Mouse (Mus musculus): Measurements from ENCODE around the gene Glt8d1. TPM values are rescaled to one million over a fixed set of nuclear protein-coding genes. Genes with fewer than 3 reads are reported as not detected.

Gene Glt8d1
- total and polyA plus RNA-seq, 2 experiments from 2014 or later, result 39.8 to 54.8 TPM

DNA sequence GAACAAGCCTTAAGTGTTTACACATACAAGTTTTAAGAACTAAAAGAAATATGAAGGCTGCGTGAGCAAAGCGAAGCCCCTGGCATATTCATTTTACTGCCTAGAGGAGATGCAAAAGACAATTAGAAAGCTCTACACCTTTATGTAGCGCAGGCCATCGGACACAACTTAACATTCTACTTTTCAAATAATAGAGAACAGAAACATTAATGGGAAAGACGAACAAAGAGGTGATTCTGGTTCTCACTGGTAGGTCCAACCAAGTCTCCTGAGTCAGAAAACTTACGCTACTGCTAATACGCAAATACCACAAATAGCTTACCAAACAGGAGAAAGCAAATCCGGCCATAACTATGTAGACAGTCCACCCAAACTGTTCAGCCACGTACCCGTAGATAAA, 844 bp upstream of the Glt8d1 start:
- Histone ChIP-seq H3K4me2 (ENCODE audit: low read depth) (peak overlapping the region; percentile 75), H3K27me3 (ENCODE audit: insufficient read depth, low read length) (no peaks in the 10 kb centered on the region), H3K9ac (peak overlapping the region; percentile 84), H3K36me3 (ENCODE audit: insufficient read depth) (peaks cover 3% of the 10 kb centered on the region), H3K4me3 (ENCODE audit: low read depth, low read length) (peak overlapping the region; percentile 65), H3K4me1 (ENCODE audit: insufficient read depth) (peaks cover 10% of the 10 kb centered on the region), H3K27ac (ENCODE audit: low read depth, low read length) (no peak overlapping the region), H3K9me3 (ENCODE audit: low read length) (no peaks in the 10 kb centered on the region)
- TF ChIP-seq CTCF (IDR thresholded peaks at IDR 0.05; ENCODE audit: low read depth), result no peak
- ATAC-seq, result no peak
- DNase-seq, result no peak
- WGBS, result 60% methylated on average over 10 of the region's 10 CpGs

DNA sequence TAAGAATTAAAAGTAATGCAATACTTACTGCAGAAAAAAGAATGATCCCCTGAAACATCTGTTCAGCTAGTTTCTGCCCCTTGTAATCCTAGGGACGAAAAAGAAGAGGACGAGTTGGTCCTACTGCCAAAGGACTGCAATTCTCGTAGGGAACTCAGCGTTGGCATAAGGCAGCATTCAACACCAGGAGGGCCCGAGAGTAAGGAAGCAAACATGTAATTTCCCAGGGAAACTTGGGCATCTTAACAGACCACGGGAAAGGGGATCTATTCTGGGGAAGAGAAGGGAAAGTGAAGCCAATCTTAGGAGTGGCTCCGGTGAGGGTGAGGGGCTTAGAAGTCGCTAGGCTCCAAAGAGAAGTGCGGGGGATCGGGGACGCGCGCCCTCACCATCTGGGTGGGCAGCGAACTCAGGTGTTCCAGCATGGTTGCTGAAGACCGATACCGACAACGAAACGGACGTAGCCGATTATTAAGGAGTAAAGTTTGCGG, 339 bp upstream of the Glt8d1 start:
- Histone ChIP-seq H3K4me3 (ENCODE audit: low read depth, low read length) (peak overlapping the region; percentile 65), H3K4me2 (ENCODE audit: low read depth) (peak overlapping the region; percentile 75), H3K36me3 (ENCODE audit: insufficient read depth) (peaks cover 3% of the 10 kb centered on the region), H3K9me3 (ENCODE audit: low read length) (no peaks in the 10 kb centered on the region), H3K9ac (peak overlapping the region; percentile 84), H3K27me3 (ENCODE audit: insufficient read depth, low read length) (no peaks in the 10 kb centered on the region), H3K27ac (ENCODE audit: low read depth, low read length) (peak overlapping the region; percentile 92), H3K4me1 (ENCODE audit: insufficient read depth) (peaks cover 10% of the 10 kb centered on the region)
- DNase-seq (no peak), ATAC-seq (peak; percentile 12)
- WGBS, result under 1% methylated on average over 21 of the region's 21 CpGs
- peak; percentile 22; the same call in 1 of the 2 replicates for TF ChIP-seq CTCF (IDR thresholded peaks at IDR 0.05; ENCODE audit: low read depth)

DNA sequence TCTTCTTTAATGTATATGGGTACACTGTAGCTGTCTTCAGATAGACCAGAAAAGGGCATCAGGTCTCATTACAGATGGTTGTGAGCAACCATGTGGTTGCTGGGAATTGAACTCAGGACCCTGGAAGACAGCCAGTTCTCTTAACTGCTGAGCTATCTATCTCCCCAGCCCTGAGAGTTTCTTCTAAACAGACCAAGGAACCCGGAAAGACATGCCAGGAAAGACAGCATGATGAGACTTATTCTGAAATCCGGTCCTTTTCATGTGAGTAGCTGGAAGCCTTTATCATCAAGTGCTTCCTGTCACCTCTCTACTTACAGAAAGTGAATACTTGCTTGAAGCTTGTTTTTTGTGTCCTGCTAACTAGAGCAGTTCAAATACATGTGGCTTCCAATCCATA, 3.3 kb downstream of the Glt8d1 start:
- DNase-seq (no peak), ATAC-seq (no peak)
- WGBS, result 93% methylated on average over 2 of the region's 2 CpGs
- Histone ChIP-seq H3K27me3 (ENCODE audit: insufficient read depth, low read length) (no peaks in the 10 kb centered on the region), H3K4me1 (ENCODE audit: insufficient read depth) (peaks cover 10% of the 10 kb centered on the region), H3K9me3 (ENCODE audit: low read length) (no peaks in the 10 kb centered on the region), H3K36me3 (ENCODE audit: insufficient read depth) (peaks cover 26% of the 10 kb centered on the region), H3K4me3 (ENCODE audit: low read depth, low read length) (no peak overlapping the region), H3K27ac (ENCODE audit: low read depth, low read length) (no peak overlapping the region), H3K9ac (no peak overlapping the region), H3K4me2 (ENCODE audit: low read depth) (no peak overlapping the region)
- TF ChIP-seq CTCF (IDR thresholded peaks at IDR 0.05; ENCODE audit: low read depth), result no peak

DNA sequence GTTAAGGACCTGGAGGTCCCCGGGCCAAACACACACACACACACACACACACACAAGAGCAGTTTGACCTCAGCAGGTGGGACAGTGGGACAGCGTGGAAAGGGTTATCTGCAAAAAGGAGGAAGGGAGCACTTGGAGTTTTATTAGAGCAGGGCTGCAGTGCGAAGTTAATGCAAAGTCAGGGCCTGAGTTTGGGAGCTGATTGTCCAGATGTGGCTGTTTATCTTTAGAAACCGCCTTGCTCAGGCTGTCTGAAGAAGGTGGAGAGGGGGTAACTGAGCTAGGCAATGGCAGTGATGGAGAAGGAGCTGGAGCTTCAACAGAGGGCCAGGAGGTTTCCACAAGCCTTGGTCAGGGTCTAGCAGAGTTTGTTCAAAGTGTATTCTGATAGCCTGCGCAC, 5.6 kb downstream of the Glt8d1 start:
- 85% methylated on average over 5 of the region's 5 CpGs for WGBS
- Histone ChIP-seq H3K4me2 (ENCODE audit: low read depth) (no peak overlapping the region), H3K36me3 (ENCODE audit: insufficient read depth) (peaks cover 48% of the 10 kb centered on the region), H3K9ac (no peak overlapping the region), H3K9me3 (ENCODE audit: low read length) (no peaks in the 10 kb centered on the region), H3K27me3 (ENCODE audit: insufficient read depth, low read length) (no peaks in the 10 kb centered on the region), H3K27ac (ENCODE audit: low read depth, low read length) (no peak overlapping the region), H3K4me3 (ENCODE audit: low read depth, low read length) (no peak overlapping the region), H3K4me1 (ENCODE audit: insufficient read depth) (peaks cover 7% of the 10 kb centered on the region)
- DNase-seq, result no peak
- no peak for ATAC-seq
- TF ChIP-seq CTCF (IDR thresholded peaks at IDR 0.05; ENCODE audit: low read depth), result no peak

DNA sequence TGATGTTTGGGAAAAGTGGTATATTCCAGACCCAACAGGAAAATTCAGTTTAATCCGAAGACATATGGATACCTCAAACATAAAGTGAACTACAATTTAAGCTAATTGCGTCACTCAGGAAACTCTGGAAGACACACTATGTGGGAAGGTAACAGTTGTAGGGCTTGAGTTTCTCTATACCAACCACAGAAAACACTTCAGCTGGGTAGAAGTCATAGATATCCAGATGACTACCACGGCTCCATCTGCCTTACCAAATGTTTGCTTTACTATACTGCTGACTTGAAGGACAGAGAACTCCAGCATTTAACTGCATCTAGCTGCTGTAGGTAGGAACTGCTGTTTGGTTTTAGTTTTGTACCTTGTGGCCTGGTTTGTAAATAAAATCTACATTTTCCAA, 10.4 kb downstream of the Glt8d1 start:
- H3K27me3 ChIP-seq (ENCODE audit: insufficient read depth, low read length), result no peaks in the 10 kb centered on the region
- TF ChIP-seq CTCF (IDR thresholded peaks at IDR 0.05; ENCODE audit: low read depth), result no peak
- H3K4me1 ChIP-seq (ENCODE audit: insufficient read depth), result no peaks in the 10 kb centered on the region
- H3K9ac ChIP-seq, result no peak overlapping the region
- H3K36me3 ChIP-seq (ENCODE audit: insufficient read depth), result peaks cover 91% of the 10 kb centered on the region
- H3K4me3 ChIP-seq (ENCODE audit: low read depth, low read length), result no peak overlapping the region
- no peak for ATAC-seq
- WGBS, result 90% methylated on average over 3 of the region's 3 CpGs
- no peak overlapping the region for H3K4me2 ChIP-seq (ENCODE audit: low read depth)
- no peak for DNase-seq
- H3K27ac ChIP-seq (ENCODE audit: low read depth, low read length), result no peak overlapping the region
- H3K9me3 ChIP-seq (ENCODE audit: low read length), result no peaks in the 10 kb centered on the region

DNA sequence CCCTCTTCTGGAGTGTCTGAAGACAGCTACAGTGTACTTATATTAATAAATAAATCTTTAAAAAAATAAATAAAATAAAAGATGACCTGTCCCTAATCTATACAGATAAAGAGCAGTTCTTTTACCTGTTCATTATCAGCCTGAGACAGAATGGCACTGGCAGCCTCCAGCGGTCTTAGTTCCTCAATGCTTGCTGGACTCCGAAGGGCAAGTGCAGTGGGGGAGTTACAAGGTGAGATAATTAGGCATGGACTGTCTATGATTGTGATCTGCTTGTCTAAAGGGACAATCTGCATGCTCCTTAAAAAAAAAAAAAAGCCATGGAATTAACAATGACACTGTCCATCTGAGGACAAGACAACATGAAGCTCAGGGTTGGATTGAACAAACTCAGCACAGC, 12.7 kb downstream of the Glt8d1 start:
- Histone ChIP-seq H3K4me3 (ENCODE audit: low read depth, low read length) (no peak overlapping the region), H3K36me3 (ENCODE audit: insufficient read depth) (peaks cover 79% of the 10 kb centered on the region), H3K4me2 (ENCODE audit: low read depth) (no peak overlapping the region), H3K27ac (ENCODE audit: low read depth, low read length) (no peak overlapping the region), H3K9ac (no peak overlapping the region), H3K4me1 (ENCODE audit: insufficient read depth) (0 out of 2 replicates have a peak, but pooled peaks cover 5% of the 10 kb centered on the region), H3K9me3 (ENCODE audit: low read length) (no peaks in the 10 kb centered on the region), H3K27me3 (ENCODE audit: insufficient read depth, low read length) (no peaks in the 10 kb centered on the region)
- ATAC-seq (no peak), DNase-seq (no peak)
- 97% methylated on average over 2 of the region's 2 CpGs for WGBS
- TF ChIP-seq CTCF (IDR thresholded peaks at IDR 0.05; ENCODE audit: low read depth), result no peak

DNA sequence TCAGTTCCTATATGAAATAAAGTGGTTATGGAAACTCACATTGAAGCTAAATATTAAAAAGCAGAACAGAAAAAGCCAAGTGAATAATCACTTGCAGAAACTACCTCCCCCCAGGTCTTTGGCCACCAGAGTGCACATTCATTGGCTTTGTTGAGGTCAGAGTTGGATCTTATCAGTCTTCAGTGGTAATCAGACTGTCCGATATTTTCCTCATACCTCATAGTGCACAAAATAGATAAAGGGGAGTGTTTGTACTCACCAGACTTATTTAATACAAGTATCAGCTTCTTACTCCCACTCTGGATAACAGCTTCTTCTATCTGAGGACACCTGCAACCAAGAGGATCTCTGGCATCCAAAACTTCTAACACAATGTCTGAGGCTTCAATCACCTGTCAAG, 14.9 kb downstream of the Glt8d1 start:
- Histone ChIP-seq H3K27me3 (ENCODE audit: insufficient read depth, low read length) (no peaks in the 10 kb centered on the region), H3K36me3 (ENCODE audit: insufficient read depth) (peaks cover 59% of the 10 kb centered on the region), H3K9me3 (ENCODE audit: low read length) (no peaks in the 10 kb centered on the region), H3K4me3 (ENCODE audit: low read depth, low read length) (no peak overlapping the region), H3K9ac (no peak overlapping the region), H3K4me2 (ENCODE audit: low read depth) (no peak overlapping the region), H3K27ac (ENCODE audit: low read depth, low read length) (no peak overlapping the region), H3K4me1 (ENCODE audit: insufficient read depth) (peaks cover 15% of the 10 kb centered on the region; the same call in 1 of the 2 replicates)
- 90% methylated on average over 1 of the region's 1 CpGs for WGBS
- ATAC-seq (no peak), DNase-seq (no peak)
- TF ChIP-seq CTCF (IDR thresholded peaks at IDR 0.05; ENCODE audit: low read depth), result no peak

Measured in forebrain, postnatal 0 days (tissue).